Mouse (Mus musculus): ENCODE results near the gene Edem3.
A peak's percentile ranks its signal among the peaks of the same experiment; 100 is the strongest.
"Not testable (repeated sequence)": the region's sequence is repeated elsewhere in the genome, so short reads cannot be mapped to it uniquely, and the experiment has no call there.

Gene Edem3

DNA sequence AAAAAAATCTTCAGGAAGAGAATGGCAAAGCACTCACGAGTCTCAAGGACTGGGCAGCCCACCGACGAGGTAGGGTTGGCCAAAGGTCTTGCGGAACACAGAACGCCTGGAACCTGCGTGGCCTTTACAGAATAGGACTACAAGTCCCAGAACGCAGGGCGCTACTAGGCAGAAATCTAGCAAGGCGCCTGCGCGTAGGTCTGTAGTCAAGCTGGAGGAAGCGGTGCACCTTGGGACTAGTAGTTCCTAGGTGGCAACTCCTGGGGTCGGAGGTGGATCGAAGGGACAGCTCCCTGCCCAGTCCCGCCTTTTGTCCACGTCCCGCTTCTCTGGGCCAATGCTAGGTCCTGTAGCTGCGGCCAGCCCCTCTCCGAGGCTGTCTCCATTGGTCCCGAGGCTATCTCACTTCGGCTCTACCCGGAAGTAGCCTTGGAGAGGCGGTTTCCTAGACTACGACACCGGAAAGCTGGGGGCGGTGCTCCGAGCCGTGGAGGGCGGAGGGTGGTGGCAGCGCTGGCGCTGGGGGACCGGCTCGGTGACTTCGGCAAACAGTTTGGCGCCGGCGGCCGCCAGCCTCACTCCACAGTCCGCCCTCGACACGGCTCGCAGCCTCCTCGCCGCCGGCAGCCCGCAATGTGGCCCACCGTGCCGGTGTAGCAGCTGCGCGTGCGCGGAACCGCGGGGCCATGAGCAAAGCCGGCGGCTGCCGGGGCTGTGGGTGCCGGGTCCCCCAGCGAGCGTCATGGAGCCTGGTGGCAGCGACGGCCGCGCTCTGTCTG, at the start of gene Edem3:
Gene Edem3 (plus strand): TSS at position 491 of the 779 bp plus-strand sequence.
- peak; percentile 100 for DNase-seq

DNA sequence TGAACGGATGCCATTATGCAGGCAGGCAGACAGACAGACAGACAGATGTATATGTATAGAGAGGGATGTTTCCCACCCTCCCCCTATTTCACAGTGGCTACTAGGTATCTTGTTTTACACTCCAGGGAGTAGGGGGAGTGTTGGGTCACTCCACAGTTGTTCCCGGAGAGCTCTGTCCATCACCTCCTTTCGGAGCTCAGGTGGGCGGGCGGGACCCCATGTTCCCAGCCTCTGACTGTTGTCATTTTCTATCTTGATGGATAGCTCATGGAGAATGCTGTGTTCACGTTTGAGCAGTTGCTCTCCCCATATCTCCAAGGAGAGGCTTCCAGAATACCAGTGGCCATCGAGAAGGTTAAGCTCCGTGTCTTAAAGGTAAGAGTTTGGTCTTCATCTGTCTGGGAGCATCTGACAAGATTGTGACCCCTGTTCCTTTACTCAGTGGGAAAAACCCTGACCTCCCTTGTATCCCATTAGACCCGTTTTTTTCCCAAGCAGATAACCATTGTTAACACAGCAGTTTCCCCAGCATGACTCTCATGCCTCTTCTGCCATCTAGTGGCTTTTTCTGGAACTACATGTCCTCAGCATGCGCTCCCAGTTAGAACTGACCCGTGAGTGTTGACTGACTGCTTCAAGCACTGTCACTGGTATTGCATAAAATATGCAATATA, 49.3 kb upstream of the Edem3 start:
- DNase-seq = peak; percentile 69

DNA sequence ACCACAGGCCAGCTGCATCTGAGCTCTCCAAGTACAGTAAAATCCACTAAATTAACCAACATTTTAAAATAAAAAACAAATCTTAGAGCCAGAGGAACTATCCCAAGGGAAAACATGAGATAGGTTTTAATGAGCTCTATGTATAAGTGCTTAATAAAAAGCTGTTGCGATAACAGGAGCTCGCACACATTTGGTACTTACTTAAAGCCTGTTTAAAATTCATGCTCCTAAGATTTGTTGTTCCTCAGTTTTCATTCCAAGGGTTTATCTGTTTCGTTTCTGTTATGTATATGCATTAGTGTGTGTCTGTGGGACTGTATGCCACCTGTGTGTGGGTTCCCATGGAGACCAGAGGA, 48.8 kb upstream of the Edem3 start:
- DNase-seq = no peak

DNA sequence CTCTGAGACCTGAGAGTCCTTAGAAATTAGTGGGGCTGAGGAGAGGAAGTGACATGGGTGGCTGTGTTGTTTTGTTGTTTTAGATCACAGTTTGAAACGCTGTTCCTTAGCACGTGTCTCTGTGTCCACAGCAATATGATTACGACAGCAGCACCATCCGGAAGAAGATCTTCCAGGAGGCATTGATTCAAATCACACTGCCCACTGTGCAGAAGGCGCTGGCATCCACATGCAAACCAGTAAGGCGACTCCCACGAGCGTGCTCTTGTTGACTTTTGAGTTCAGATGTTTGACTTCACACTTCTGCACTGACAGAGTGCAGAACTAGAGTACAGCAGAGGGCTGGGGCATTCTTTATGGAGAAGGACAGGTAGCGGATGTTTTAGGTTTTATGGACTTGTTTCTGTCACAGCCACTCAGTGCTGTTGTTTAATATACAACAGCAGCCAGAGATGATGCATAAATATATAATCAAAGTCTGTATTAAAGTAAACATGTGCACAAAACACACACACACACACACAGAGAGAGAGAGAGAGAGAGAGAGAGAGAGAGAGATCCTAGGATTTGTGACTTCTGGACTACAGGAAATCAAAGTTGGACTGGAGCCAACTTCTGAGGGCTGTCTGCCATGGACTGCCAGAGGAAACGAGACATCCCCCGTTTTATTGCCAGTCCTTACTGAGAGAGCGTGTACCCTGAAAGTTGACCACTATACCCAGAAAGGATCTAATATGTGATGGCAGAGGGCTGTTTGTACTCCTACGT, 46.0 kb upstream of the Edem3 start:
- DNase-seq = no peak

DNA sequence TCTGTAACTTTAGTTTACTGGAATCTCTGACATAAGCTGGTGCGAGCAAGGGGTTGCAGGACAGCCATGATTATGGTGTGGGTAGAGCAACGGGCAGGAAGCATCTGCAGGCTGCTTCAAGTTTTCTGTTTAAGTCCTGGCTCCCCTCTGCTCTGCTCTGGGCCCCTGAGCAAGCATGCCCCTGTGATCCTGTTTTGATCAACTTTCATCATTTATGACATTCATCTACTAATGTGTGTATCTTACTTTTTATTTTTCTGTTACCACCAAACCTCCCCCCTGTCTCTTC, 45.5 kb upstream of the Edem3 start:
- no peak for DNase-seq

DNA sequence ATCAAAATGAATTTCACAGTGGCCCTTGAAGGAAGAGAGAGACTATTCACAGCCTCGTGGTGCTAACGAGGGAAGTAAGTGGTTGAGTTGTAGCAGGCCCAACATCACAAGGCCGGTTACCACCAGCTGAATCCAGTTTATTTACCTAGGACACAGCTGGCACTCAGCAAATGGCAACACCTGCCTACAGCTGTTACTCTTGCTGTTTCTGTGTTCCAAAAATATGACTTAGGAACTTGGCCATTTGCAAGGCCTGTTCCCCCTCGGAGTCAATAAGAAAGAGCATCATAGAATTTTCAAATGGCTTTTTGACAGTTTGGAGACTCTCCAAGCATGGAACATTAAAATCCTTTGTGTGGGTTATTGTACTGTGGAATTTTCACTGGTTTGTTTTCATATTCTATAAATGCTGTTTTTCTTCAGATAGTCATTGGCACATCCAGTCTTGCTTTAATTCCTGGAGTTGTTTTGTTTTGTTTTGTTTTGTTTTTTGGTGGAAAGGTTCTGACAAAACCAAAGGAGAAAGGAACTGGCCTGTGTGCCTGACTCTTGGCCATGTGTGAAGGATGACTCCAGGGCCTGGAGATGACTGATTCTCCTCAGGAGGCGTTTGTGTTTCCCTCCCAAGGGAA, 44.6 kb upstream of the Edem3 start:
- DNase-seq = no peak

DNA sequence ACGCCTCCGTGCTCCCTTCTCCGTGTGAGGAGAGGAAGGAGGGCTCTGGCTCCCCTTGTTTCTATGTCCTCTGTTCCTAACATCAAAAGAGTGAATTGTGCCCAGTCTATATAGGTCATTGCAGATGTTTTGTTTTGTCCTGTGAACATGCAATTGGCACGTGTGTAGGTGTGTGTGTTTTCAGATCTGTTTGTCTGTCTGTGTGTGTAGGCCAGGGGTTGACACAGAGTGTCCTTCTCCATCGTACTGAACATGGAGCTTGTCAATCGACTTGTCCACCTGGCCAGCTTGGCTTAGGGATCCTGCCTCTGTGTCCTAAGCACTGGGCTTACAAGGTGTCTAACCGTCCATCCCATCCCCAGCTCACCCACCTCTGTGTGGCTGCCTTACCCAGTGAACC, 44.1 kb upstream of the Edem3 start:
- no peak for DNase-seq

DNA sequence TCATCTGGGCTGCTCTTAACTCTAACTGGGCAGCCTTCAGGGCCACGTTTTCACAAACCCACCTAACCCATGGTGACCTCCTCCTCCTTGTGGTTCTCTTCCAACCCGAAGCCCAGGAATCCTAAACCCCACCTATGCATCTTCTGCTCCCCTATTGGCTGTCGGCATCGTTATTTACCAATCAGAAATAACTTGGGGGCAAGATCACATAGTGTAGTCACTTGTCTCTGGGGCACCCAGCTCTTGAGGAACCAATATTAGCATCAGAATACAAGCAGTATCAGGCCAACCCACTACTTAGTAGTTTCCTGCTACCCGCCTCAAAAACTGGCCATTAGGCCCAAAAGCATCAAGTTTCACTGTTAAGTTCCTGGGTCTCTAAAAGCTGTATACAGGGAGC, 42.5 kb upstream of the Edem3 start:
- no peak for DNase-seq

DNA sequence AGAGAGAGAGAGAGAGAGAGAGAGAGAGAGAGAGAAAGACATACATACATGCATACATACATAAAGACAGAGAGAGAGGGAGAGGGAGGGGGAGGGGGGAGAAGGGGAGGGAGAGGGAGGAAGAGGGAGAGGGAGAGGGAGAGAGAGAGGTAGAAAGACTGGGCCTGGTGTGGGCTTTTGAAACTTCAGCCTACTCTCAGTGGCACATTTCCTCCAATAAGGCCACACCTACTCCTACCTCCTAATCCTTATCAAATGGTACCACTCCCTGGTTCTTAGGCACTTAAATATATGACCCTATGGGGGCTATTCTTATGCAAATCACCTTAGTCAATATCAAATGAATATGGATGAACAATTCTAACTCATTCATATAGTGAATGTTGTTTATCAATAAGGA, 41.5 kb upstream of the Edem3 start:
- no peak for DNase-seq

DNA sequence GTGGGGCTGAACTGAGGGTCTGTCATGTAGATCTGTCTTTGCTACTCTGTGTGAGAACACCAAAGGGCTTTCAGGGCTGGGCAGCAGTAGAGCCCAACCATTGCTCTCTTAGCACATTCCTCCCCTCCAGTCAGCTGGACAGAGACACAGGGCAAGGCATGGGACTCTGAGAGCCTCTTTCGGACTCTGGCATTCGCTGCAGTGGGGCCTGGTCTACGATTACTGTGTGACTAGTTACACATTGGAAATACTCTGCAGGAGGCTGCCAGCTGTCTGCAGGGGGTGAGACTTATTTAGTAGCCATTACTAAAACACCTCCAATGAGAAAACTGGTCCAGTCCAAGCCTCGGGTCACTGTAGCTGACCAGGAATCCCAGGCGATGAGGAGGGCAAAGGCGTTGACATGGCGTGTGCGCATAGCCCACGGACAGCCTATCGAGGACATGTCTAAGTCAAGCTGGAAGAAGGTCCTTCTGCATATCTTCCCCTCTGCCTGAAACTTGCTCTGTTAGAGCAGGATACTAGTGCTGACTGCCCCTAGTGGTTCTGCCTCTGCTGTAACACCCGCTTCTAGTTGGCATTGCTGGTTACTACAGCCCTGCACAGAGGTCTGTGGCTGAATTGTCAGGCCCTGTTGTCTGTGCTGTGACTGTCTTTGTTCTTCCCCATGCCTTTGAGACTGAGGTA, 39.0 kb upstream of the Edem3 start:
- no peak for DNase-seq

DNA sequence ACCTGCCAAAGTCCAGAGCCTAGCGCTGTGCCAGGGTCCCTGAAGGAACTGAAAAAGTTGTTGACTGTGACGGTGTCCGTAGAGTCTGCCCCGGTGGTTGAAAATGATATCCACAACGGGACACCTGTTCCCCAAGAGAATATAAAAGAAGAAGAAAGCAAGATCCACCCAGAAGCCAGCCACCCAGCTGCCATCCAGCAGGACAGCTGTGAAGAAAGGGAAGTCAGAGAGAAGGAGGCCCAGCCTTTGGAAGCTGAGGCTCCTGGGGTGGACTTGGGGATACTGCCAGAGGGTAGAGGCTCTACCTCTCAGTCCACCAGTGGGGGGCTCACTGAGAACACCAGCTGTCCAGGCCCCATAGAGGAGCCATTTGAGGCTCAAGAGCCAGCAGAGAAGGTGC, 37.5 kb upstream of the Edem3 start:
- DNase-seq = no peak

DNA sequence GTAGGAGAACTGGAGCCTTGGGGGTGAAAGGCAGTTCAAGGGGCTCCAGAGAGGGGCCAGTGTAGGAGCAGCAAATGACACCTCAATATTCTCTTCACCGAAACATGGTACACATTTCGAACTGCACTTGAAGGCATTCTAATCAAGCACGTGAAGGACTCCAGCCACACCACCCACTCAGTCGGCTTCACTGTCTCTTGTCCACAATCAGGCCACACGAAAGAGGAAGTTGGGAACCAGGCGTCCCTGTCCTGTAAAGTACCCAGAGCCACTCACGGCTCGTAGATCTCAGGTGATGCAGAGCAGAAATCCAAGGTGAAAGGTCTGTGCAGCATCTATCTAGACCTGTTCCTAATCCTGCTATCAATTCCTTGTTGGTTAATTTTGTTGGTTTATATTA, 36.6 kb upstream of the Edem3 start:
- DNase-seq = peak; percentile 42

DNA sequence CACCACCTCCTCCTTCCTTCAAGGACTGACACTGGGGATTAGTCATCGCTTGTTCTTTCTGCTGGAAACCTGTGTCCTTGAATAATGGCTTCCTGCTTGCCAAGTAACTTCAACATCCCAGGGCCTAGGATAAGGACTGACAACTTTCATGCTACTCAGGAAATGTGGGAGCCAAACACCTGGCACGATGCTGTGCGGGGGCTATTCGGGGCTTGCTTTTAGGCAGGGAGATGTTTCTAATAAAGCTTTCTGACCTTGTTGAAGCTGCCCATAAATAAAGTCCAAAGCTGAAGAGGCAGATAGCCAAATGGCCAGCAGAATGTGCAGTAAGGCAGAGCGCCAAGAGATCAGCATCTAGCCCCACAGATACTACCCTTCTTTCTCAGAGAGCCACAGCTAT, 35.3 kb upstream of the Edem3 start:
- DNase-seq = no peak

DNA sequence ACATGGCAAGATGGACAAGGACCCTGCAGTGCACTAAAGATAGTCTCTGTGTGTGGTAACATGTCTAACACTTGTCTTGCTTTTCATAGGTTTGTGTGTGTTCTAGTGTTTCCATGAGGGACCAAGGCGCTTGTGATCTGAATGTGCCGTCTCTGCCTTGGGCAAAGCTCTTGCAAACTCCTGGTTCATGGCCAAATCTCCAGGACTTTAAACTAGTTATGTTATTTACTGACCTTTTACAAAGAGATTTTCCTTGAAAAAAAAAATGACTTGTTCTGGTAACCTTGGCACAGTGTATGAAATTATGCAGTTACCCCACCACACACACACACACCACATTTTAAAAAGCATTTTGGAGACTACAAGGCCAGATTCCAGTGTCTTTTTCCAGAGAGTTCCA, 34.6 kb upstream of the Edem3 start:
- DNase-seq = no peak

DNA sequence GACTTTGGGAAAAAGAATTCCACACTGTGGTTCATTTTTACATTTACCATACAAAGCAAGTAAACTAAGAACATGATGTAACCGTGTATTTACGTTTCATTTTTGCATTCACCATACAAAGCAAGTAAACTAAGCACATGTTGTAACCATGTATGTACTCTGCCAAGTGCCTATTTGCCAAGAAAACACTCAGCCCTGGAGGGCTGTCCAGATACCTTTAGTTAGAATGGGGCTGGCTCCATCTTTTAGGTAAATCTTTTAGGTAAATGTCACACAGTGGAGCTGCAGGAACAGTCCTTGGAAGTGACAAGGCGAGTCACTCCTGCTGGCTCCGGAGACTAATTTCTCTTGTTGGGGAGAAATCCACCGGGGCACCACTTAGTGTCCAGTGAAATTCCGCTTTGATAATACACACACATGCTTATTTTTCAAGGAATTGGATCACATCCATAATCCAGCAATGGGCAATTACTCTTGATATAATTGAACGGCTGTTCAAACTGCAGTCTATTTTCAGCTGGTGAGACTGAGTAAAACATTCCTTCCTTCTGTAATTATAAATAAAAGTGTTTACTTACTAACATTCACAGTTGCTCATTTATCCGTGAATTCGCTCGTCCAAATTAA, 33.7 kb upstream of the Edem3 start:
- no peak for DNase-seq

DNA sequence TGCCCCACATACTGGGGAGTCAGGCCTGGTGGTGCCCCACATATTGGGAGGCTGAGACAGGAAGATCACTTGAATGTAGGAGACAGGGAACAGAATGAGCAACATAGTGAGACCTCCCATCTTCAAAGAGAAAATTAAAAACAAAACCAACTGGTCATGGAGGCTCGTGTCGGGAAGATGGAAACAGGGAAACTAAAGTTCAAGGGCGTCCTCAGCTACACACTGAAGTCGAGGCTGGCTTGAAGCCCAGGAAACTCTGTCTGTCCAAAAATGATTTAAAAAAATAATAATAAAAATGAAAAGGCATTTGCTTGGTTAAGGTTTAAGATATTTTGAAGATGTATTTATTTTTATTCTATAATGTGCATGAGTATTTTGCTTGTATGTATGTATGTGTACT, 31.4 kb upstream of the Edem3 start:
- no peak for DNase-seq

DNA sequence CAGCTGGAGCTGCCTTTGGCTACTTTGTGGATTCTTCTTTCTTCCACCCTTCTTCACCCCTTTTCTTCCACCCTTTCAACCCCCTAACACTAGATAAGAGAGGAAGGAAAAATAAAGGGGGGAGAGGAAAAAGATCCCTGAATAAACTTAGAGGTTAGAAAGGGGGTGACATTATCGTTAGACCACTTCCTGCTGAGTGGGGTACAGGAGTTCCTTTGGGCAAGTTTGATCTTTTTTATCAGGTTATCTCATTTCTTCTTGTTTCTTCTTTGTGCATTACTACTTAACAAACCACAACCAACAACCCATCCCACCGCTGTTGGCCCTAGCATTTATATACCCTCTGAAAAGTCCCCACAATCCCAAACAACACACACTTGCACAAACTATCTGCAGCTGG, 29.6 kb upstream of the Edem3 start:
- DNase-seq = no peak

DNA sequence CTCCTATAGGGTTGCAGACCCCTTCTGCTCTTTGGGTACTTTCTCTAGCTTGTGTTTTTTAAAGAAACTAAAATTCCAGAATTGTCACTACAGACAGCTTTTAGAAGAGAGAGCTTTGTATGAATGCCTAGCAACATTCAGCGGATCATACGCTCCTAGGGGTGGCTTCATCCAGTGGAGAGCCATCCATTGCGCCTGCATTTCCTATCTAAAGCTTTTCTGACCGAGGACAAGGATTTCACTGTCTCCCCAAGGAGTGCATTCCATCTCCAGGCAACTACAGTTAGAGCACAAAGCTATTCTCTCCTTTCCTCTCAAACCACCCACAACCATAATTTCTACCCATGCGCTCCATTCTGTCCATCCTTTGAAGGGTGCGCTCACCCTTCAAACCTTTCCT, 28.8 kb upstream of the Edem3 start:
- DNase-seq = no peak

DNA sequence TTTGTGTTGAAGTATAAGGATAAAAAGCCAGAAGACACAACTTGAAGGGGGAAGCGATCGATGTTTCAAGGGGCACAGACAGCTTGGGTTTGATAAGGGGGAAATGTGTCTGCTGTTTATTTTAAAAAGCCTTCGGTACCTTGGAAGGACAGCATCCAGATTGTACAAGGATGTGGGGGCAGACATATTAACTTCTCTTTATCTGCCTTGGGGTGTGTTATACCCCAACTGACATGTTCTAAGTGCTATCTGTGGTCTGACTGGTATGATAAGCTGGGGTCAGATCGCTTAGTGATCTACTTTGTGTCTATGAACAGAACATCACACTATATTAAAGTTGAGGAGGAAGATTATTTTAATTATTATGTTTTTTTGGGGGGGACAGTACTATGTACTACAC, 27.0 kb upstream of the Edem3 start:
- no peak for DNase-seq

DNA sequence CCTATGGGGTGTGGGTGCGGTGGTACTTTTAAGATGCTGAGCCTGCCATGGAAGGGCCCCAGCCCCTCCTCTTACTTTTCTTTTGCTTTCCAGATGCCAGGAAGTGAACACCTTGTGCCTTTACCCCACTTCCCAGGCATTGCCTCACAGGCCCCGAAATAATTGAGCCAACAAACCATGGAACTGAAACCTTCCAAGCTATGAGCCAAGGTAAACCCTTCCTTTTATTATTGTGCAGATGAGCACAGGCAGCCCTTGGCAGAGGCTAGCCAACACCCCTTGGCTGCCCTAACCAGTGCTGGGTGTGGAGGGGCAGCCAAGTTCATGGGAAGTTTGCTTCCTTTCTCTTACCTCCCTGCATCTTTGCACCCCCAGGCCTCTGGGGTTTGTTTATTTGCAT, 18.0 kb upstream of the Edem3 start:
- DNase-seq = no peak

DNA sequence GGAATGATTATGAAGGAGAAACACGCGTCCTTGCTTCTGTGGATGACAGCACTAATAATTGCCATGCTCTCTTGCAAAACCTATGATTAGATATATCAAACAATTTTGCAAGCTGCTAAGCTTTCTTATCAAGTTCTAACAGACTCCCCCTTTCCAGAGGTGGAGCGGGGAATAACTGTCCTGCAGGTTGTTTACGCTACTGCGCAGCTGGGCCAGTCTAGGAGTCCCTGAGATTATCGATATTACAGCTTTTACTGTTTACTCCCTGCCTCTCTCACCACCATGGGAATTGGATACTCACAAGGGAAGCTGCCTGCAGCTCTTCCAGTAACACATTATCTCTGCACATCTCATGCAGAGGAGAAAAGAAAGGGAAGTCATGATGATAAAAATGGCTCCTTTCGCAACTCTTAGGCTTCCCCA, 14.0 kb upstream of the Edem3 start:
- no peak for DNase-seq

DNA sequence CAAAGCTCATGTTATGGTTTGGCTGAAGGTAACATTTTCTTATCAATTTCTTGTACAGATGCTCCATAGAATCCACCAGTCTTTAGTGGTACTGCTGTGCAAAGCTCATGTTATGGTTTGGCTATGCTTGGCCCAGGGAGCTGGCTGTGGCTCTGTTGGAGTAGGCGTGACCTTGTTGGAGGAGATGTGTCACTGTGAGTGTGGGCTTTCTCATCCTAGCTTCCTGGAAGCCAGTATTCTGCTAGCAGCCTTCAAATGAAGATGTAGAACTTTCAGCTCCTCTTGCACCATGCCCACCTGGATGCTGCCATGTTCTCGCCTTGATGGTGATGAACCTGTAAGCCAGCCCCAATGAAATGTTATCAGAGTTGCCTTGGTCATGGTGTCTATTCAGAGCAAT, 5.3 kb upstream of the Edem3 start:
- DNase-seq = not testable (repeated sequence)

DNA sequence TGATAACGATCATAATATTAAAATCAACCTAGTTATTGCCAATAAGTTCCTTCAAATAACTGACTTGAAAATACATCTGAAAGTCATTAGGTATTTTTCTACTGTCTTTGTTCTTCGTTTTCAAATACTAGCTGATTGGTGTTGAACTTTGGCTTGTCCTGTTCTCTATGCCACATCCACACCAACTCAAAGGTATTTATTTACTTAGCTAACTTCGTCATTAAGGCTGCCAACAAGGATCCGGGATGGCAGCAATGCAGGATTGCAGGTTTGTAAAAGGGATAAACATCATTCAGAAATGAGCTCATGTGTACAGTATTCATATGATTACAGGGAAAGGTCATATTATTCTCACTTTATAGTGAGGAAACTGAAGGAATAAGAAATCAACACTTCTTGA, 2.2 kb upstream of the Edem3 start:
- DNase-seq = no peak

Data from layer of hippocampus, adult 9-11 months (tissue).